Mouse (Mus musculus) megakaryocyte-erythroid progenitor cell, adult 5-6 weeks (primary cell): Measurements from ENCODE around the gene Pink1. TPM values are rescaled to one million over a fixed set of nuclear protein-coding genes. Genes with fewer than 3 reads are reported as not detected.

ENCODE experiments used
- ATAC-seq: replicated peaks from 2 replicates; pipeline ENCODE4 v1.8.0; 2016; ENCODE audit warnings: mild to moderate bottlenecking, inconsistent platforms; ENCODE audit not compliant: severe bottlenecking, poor library complexity, low FRiP score, low TSS enrichment
- total RNA-seq, 2 experiments: library from RNA; stranded (forward) in 1 of 2; stranded (reverse) in 1 of 2; fragments of 200-1000, 215-1000 nt in 1 of 2; fragments of >200 nt in 1 of 2; fragmentation: Nextera tagmentation in 1 of 2; gene quantifications; 2 replicates each; pipeline ENCODE4 v1.2.3; 2014 to 2017

Gene Pink1
- total RNA-seq, 2 experiments from 2014 or later: 20.6 to 27.8 TPM

GRCm38 (mm10) chr4:138286411-138286810 lies 39.7 kb downstream of the Pink1 start:
- no peak for ATAC-seq

- ATAC-seq: peak; percentile 96
Observed at GRCm38 (mm10) chr4:138282834-138283233, 43.3 kb downstream of the Pink1 start.

GRCm38 (mm10) chr4:138278346-138278745 lies 47.8 kb downstream of the Pink1 start:
- no peak for ATAC-seq

DNA sequence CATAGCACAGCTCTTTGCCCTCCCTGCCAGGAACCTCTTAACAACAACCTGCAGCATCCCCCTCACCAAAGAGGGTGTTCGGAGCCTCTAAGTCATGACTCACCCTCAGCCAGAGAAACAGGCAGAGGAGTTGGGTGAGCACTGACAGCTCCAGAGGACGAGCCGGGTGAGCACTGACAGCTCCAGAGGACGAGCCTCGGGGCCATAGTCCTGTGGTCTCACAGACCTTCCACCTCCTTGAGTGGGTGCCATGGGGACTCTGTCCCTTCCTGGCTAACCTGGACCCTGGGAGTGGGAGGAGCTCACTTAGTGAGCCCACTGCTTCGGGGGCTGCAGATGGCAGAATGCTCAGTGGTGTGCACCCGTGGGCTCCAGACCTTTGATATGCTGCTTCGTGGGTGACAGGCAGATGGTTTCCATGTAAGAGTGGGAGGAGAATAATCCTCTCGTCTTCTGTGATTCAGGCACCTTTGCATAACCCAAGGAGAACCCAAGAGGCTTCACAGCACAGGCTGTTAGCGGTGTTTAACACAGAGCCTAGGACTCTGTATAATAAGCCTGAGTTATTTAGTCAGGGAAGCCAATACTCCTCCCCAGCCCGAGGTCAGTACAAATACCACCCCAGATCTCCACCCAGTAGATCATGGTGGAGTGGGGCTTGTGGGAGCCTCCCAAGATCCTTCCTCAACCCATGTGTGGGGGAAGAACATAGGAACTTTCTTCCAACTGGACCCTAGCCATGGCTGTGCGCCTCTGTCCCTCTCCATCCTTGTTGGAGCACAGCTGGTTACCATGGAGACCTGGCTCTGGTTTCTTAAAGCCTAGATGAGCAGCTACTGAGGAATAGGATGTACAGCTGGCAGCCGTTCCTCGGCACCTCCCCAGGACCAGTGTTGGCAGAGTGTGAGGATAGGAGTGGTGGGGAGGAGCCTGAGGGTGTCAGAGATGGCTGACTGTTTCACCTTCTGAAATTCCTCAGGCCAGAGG lies 53.8 kb downstream of the Pink1 start:
- ATAC-seq: no peak

DNA sequence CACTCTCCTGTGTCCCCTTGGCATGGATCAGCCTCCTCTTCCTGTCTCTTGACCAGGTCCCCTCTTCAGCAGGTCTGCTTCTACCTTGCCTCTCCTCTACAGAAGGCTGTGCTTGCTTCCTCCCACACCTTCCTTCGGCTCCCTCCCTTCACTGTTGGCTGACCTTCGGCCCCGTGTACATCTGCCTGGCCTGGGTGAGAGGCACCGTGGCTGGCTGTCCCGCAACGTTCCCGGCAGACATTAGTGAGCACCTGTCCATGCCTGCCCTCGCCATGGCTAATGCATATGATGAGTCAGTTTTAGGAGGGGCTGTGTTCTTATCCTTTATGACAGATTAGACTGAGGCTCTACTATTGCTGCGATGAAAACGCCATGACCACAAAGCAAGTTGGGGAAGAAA lies 58.2 kb downstream of the Pink1 start:
- ATAC-seq: no peak

Other genes with a start within 250 kb of the Pink1 start
- 131 and 139 TPM in 2 replicates for gene Hp1bp3, start 110.0 kb downstream of the Pink1 start, total RNA-seq (2014; fragmentation: Nextera tagmentation)
- gene Hp1bp3, start 110.0 kb downstream of the Pink1 start, total RNA-seq (2017): 178 and 269 TPM in 2 replicates
- gene Sh2d5, start 75.9 kb downstream of the Pink1 start, total RNA-seq (2014; fragmentation: Nextera tagmentation): 1.7 and 1.9 TPM in 2 replicates
- gene Sh2d5, start 75.9 kb downstream of the Pink1 start, total RNA-seq (2017): 1.8 and 2.7 TPM in 2 replicates
- 0.37 and 0.62 TPM in 2 replicates for gene Kif17, start 75.9 kb downstream of the Pink1 start, total RNA-seq (2014; fragmentation: Nextera tagmentation)
- 1.3 TPM in 1 of 2 replicates, not detected in the other for gene Kif17, start 75.9 kb downstream of the Pink1 start, total RNA-seq (2017)
- 113 and 127 TPM in 2 replicates for gene Ddost, start 21.6 kb downstream of the Pink1 start, total RNA-seq (2014; fragmentation: Nextera tagmentation)
- gene Ddost, start 21.6 kb downstream of the Pink1 start, total RNA-seq (2017): 84.1 and 122 TPM in 2 replicates
- 2.6 TPM in 1 of 2 replicates, not detected in the other for gene Cda, start 41.7 kb upstream of the Pink1 start, total RNA-seq (2014; fragmentation: Nextera tagmentation)
- gene Cda, start 41.7 kb upstream of the Pink1 start, total RNA-seq (2017): not detected in 2 replicates
- not detected in 2 replicates for gene Fam43b, start 70.2 kb upstream of the Pink1 start, total RNA-seq (2014; fragmentation: Nextera tagmentation)
- not detected in 2 replicates for gene Fam43b, start 70.2 kb upstream of the Pink1 start, total RNA-seq (2017)
- gene Mul1, start 108.4 kb upstream of the Pink1 start, total RNA-seq (2014; fragmentation: Nextera tagmentation): 13.2 and 18.1 TPM in 2 replicates
- gene Mul1, start 108.4 kb upstream of the Pink1 start, total RNA-seq (2017): 3.2 and 10.2 TPM in 2 replicates
- not detected in 2 replicates for gene Camk2n1, start 128.0 kb upstream of the Pink1 start, total RNA-seq (2014; fragmentation: Nextera tagmentation)
- 0.05 TPM in 1 of 2 replicates, not detected in the other for gene Camk2n1, start 128.0 kb upstream of the Pink1 start, total RNA-seq (2017)